Mouse (Mus musculus): ENCODE data around the gene Cdk15. TPM values are rescaled to one million over a fixed set of nuclear protein-coding genes. Genes with fewer than 3 reads are reported as not detected.

Gene Cdk15
- polyA plus RNA-seq, 1 experiment from 2014 or later = 0.13 TPM

- Histone ChIP-seq H3K27me3 (ENCODE audit: control insufficient read depth, insufficient read depth, low read length) (no peaks in the 10 kb centered on the region), H3K4me3 (ENCODE audit: low read depth, low read length) (no peak overlapping the region), H3K36me3 (ENCODE audit: control insufficient read depth, insufficient read depth, low read length) (no peaks in the 10 kb centered on the region), H3K4me2 (ENCODE audit: low read depth, severe bottlenecking) (no peak overlapping the region), H3K4me1 (ENCODE audit: control insufficient read depth, insufficient read depth, low read length) (peaks cover 19% of the 10 kb centered on the region; the same call in 1 of the 2 replicates), H3K9me3 (ENCODE audit: control insufficient read depth, low read length) (no peaks in the 10 kb centered on the region; the same call in 1 of the 2 replicates), H3K9ac (ENCODE audit: low read length) (no peak overlapping the region), H3K27ac (replicated peaks; ENCODE audit: low read depth, low read length) (no peak overlapping the region)
- WGBS = 87% methylated on average over 3 of the region's 3 CpGs
- no peak for DNase-seq (ENCODE audit: low spot score)
- no peak for ATAC-seq (ENCODE audit: insufficient number of reproducible peaks, low FRiP score, low TSS enrichment, low read depth)
These were observed 135.0 kb downstream of the Cdk15 start for GRCm38 (mm10) chr1:59391736-59392135.

DNA sequence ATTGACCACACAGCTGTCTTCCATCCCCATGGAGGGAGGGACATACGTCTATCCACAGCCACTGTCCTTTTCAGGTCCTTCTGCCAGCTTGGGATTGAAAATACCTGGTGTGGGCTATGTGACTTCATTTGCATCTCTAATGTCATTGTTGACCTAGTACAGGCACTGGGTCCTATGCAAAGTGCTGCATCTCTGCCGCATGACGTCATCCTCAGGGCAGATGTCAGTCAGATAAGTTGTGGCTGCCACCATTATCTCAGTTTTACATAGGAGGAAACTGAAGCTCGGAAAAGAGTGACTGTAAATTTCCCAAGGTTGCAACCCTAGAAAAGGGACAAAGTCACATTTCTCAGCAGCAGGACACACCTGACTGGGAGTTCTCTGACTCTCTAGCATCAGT lies 137.4 kb downstream of the Cdk15 start:
- no peak for ATAC-seq (ENCODE audit: insufficient number of reproducible peaks, low FRiP score, low TSS enrichment, low read depth)
- Histone ChIP-seq H3K36me3 (ENCODE audit: control insufficient read depth, insufficient read depth, low read length) (no peaks in the 10 kb centered on the region), H3K4me2 (ENCODE audit: low read depth, severe bottlenecking) (no peak overlapping the region), H3K27me3 (ENCODE audit: control insufficient read depth, insufficient read depth, low read length) (no peaks in the 10 kb centered on the region), H3K27ac (replicated peaks; ENCODE audit: low read depth, low read length) (0 out of 2 replicates have a peak overlapping the region, but pooled peaks have one; percentile 85), H3K4me1 (ENCODE audit: control insufficient read depth, insufficient read depth, low read length) (peaks cover 19% of the 10 kb centered on the region; the same call in 1 of the 2 replicates), H3K9ac (ENCODE audit: low read length) (no peak overlapping the region), H3K4me3 (ENCODE audit: low read depth, low read length) (no peak overlapping the region), H3K9me3 (ENCODE audit: control insufficient read depth, low read length) (no peaks in the 10 kb centered on the region; the same call in 1 of the 2 replicates)
- WGBS = 80% methylated on average over 4 of the region's 4 CpGs
- DNase-seq (ENCODE audit: low spot score) = no peak

GRCm38 (mm10) chr1:59394616-59395015 lies 137.9 kb downstream of the Cdk15 start:
- no peaks in the 10 kb centered on the region for H3K27me3 ChIP-seq (ENCODE audit: control insufficient read depth, insufficient read depth, low read length)
- WGBS = 4% methylated on average over 6 of the region's 6 CpGs
- no peaks in the 10 kb centered on the region for H3K36me3 ChIP-seq (ENCODE audit: control insufficient read depth, insufficient read depth, low read length)
- H3K4me2 ChIP-seq (ENCODE audit: low read depth, severe bottlenecking) = no peak overlapping the region
- peak overlapping the region; percentile 85 for H3K27ac ChIP-seq (replicated peaks; ENCODE audit: low read depth, low read length)
- H3K4me3 ChIP-seq (ENCODE audit: low read depth, low read length) = no peak overlapping the region
- ATAC-seq (ENCODE audit: insufficient number of reproducible peaks, low FRiP score, low TSS enrichment, low read depth) (no peak), DNase-seq (ENCODE audit: low spot score) (peak; percentile 58)
- no peaks in the 10 kb centered on the region; the same call in 1 of the 2 replicates for H3K9me3 ChIP-seq (ENCODE audit: control insufficient read depth, low read length)
- peaks cover 21% of the 10 kb centered on the region; the same call in 1 of the 2 replicates for H3K4me1 ChIP-seq (ENCODE audit: control insufficient read depth, insufficient read depth, low read length)
- no peak overlapping the region for H3K9ac ChIP-seq (ENCODE audit: low read length)

DNA sequence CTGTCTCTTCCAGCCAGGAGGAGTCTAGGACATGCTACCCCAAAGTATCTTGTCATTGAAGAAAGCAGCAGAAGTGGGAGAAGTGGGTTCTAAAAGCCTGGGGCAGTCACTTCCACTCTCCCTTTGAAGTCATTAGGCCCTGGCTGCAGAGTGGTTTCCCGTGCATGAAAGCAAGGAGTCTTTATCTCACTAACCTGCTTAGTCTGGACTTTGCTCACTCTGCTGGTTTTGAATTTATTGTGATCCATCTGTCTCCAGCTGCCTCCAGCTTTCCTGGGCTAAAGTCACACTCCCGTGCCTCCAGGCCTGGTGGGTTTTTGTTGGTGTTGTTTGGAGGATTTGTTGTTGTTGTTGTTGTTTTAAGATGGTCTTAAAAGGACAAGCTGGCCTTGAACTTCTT lies 139.3 kb downstream of the Cdk15 start:
- H3K4me3 ChIP-seq (ENCODE audit: low read depth, low read length) = no peak overlapping the region
- no peak overlapping the region for H3K27ac ChIP-seq (replicated peaks; ENCODE audit: low read depth, low read length)
- H3K36me3 ChIP-seq (ENCODE audit: control insufficient read depth, insufficient read depth, low read length) = no peaks in the 10 kb centered on the region
- no peak for DNase-seq (ENCODE audit: low spot score)
- H3K9ac ChIP-seq (ENCODE audit: low read length) = no peak overlapping the region
- H3K9me3 ChIP-seq (ENCODE audit: control insufficient read depth, low read length) = no peaks in the 10 kb centered on the region; the same call in 1 of the 2 replicates
- H3K4me1 ChIP-seq (ENCODE audit: control insufficient read depth, insufficient read depth, low read length) = peaks cover 22% of the 10 kb centered on the region; the same call in 1 of the 2 replicates
- no peak for ATAC-seq (ENCODE audit: insufficient number of reproducible peaks, low FRiP score, low TSS enrichment, low read depth)
- H3K27me3 ChIP-seq (ENCODE audit: control insufficient read depth, insufficient read depth, low read length) = no peaks in the 10 kb centered on the region
- WGBS = 21% methylated on average over 2 of the region's 2 CpGs
- H3K4me2 ChIP-seq (ENCODE audit: low read depth, severe bottlenecking) = no peak overlapping the region

- DNase-seq (ENCODE audit: low spot score) (no peak), ATAC-seq (ENCODE audit: insufficient number of reproducible peaks, low FRiP score, low TSS enrichment, low read depth) (no peak)
- H3K27me3 ChIP-seq (ENCODE audit: control insufficient read depth, insufficient read depth, low read length) = no peaks in the 10 kb centered on the region
- H3K9ac ChIP-seq (ENCODE audit: low read length) = no peak overlapping the region
- H3K9me3 ChIP-seq (ENCODE audit: control insufficient read depth, low read length) = no peaks in the 10 kb centered on the region
- WGBS = 36% methylated on average over 2 of the region's 2 CpGs
- no peak overlapping the region for H3K4me3 ChIP-seq (ENCODE audit: low read depth, low read length)
- peaks cover 16% of the 10 kb centered on the region; the same call in 1 of the 2 replicates for H3K4me1 ChIP-seq (ENCODE audit: control insufficient read depth, insufficient read depth, low read length)
- no peak overlapping the region for H3K27ac ChIP-seq (replicated peaks; ENCODE audit: low read depth, low read length)
- H3K36me3 ChIP-seq (ENCODE audit: control insufficient read depth, insufficient read depth, low read length) = no peaks in the 10 kb centered on the region
- H3K4me2 ChIP-seq (ENCODE audit: low read depth, severe bottlenecking) = no peak overlapping the region
These were observed 143.0 kb downstream of the Cdk15 start for GRCm38 (mm10) chr1:59399554-59400325.

GRCm38 (mm10) chr1:59401253-59401652 lies 144.5 kb downstream of the Cdk15 start:
- Histone ChIP-seq H3K27ac (replicated peaks; ENCODE audit: low read depth, low read length) (no peak overlapping the region), H3K27me3 (ENCODE audit: control insufficient read depth, insufficient read depth, low read length) (no peaks in the 10 kb centered on the region), H3K4me2 (ENCODE audit: low read depth, severe bottlenecking) (no peak overlapping the region), H3K4me3 (ENCODE audit: low read depth, low read length) (no peak overlapping the region), H3K9me3 (ENCODE audit: control insufficient read depth, low read length) (no peaks in the 10 kb centered on the region), H3K36me3 (ENCODE audit: control insufficient read depth, insufficient read depth, low read length) (no peaks in the 10 kb centered on the region), H3K9ac (ENCODE audit: low read length) (no peak overlapping the region), H3K4me1 (ENCODE audit: control insufficient read depth, insufficient read depth, low read length) (0 out of 2 replicates have a peak, but pooled peaks cover 3% of the 10 kb centered on the region)
- ATAC-seq (ENCODE audit: insufficient number of reproducible peaks, low FRiP score, low TSS enrichment, low read depth) = no peak
- DNase-seq (ENCODE audit: low spot score) = no peak
- WGBS = 80% methylated on average over 4 of the region's 4 CpGs

Other genes with a start within 250 kb of the Cdk15 start
- not detected in 2 replicates for gene C2cd6, start 162.0 kb upstream of the Cdk15 start, polyA plus RNA-seq (2014; fragmentation: Nextera tagmentation; extraction: Ambion mirVana)
- 36.2 and 39.8 TPM in 2 replicates for gene Tmem237, start 136.5 kb upstream of the Cdk15 start, polyA plus RNA-seq (2014; fragmentation: Nextera tagmentation; extraction: Ambion mirVana)
- 0.18 and 0.28 TPM in 2 replicates for gene Mpp4, start 93.5 kb upstream of the Cdk15 start, polyA plus RNA-seq (2014; fragmentation: Nextera tagmentation; extraction: Ambion mirVana)
- gene Als2, start 19.7 kb upstream of the Cdk15 start, polyA plus RNA-seq (2014; fragmentation: Nextera tagmentation; extraction: Ambion mirVana) = 12.0 and 13.2 TPM in 2 replicates
- gene Fzd7, start 225.5 kb downstream of the Cdk15 start, polyA plus RNA-seq (2014; fragmentation: Nextera tagmentation; extraction: Ambion mirVana) = 15.3 and 19.7 TPM in 2 replicates

All from limb, embryonic 11.5 days (tissue).